Mouse (Mus musculus) urinary bladder, postnatal 25 days (tissue): ENCODE results near the gene Nos1ap.

Source experiments
- DNase-seq: peaks from one replicate; pipeline ENCODE4 v3.0.0; 2022; ENCODE audit warnings: low spot score

The Nos1ap gene

GRCm38 (mm10) chr1:170589219-170590040 is at the start of gene Nos1ap:
TSS of gene Nos1ap (minus strand) at chr1:170589861.
- DNase-seq, result peak; percentile 76

GRCm38 (mm10) chr1:170638941-170639340 is 49.3 kb upstream of the Nos1ap start:
- no peak for DNase-seq

- no peak for DNase-seq
Measured at GRCm38 (mm10) chr1:170632856-170633255, 43.2 kb upstream of the Nos1ap start.

GRCm38 (mm10) chr1:170632385-170632784 is 42.7 kb upstream of the Nos1ap start:
- DNase-seq, result peak; percentile 72

GRCm38 (mm10) chr1:170631571-170631970 is 41.9 kb upstream of the Nos1ap start:
- DNase-seq, result no peak

- no peak for DNase-seq
Measured at GRCm38 (mm10) chr1:170630489-170630888, 40.8 kb upstream of the Nos1ap start.

GRCm38 (mm10) chr1:170623432-170623831 is 33.8 kb upstream of the Nos1ap start:
- DNase-seq, result no peak

GRCm38 (mm10) chr1:170622934-170623333 is 33.3 kb upstream of the Nos1ap start:
- no peak for DNase-seq

- DNase-seq, result no peak
Measured at GRCm38 (mm10) chr1:170619686-170620374, 30.2 kb upstream of the Nos1ap start.

GRCm38 (mm10) chr1:170612968-170613872 is 23.6 kb upstream of the Nos1ap start:
- DNase-seq, result peak; percentile 58

- no peak for DNase-seq
Measured at GRCm38 (mm10) chr1:170611631-170612030, 22.0 kb upstream of the Nos1ap start.

- no peak for DNase-seq
Measured at GRCm38 (mm10) chr1:170610695-170611094, 21.0 kb upstream of the Nos1ap start.

- no peak for DNase-seq
Measured at GRCm38 (mm10) chr1:170610289-170610688, 20.6 kb upstream of the Nos1ap start.

- DNase-seq, result no peak
Measured at GRCm38 (mm10) chr1:170609872-170610271, 20.2 kb upstream of the Nos1ap start.

- DNase-seq, result no peak
Measured at GRCm38 (mm10) chr1:170608461-170609071, 18.9 kb upstream of the Nos1ap start.

GRCm38 (mm10) chr1:170607231-170607917 is 17.7 kb upstream of the Nos1ap start:
- no peak for DNase-seq

GRCm38 (mm10) chr1:170605228-170606001 is 15.8 kb upstream of the Nos1ap start:
- DNase-seq, result no peak

- DNase-seq, result no peak
Measured at GRCm38 (mm10) chr1:170594575-170594974, 4.9 kb upstream of the Nos1ap start.

GRCm38 (mm10) chr1:170590531-170590930 is 870 bp upstream of the Nos1ap start:
- no peak for DNase-seq

- DNase-seq, result no peak
Measured at GRCm38 (mm10) chr1:170590041-170590360, 340 bp upstream of the Nos1ap start.

- no peak for DNase-seq
Measured at GRCm38 (mm10) chr1:170588879-170589218, 812 bp downstream of the Nos1ap start.
